Mouse (Mus musculus): ENCODE results near the gene Fam53b. TPM values are rescaled to one million over a fixed set of nuclear protein-coding genes. Genes with fewer than 3 reads are reported as not detected.

Fam53b gene
- polyA plus RNA-seq, 1 experiment: 10.4 TPM

GRCm38 (mm10) chr7:132759926-132760325 is 53.8 kb downstream of the Fam53b start:
- no peaks in the 10 kb centered on the region for H3K36me3 ChIP-seq (ENCODE audit: control insufficient read depth, insufficient read depth, low read length, poor library complexity, severe bottlenecking)

GRCm38 (mm10) chr7:132759405-132759891 is 54.2 kb downstream of the Fam53b start:
- Histone ChIP-seq H3K9me3 (replicated peaks; ENCODE audit: control insufficient read depth, insufficient read depth, low read length, poor library complexity, severe bottlenecking) (no peaks in the 10 kb centered on the region), H3K27ac (ENCODE audit: insufficient read depth, low read length) (no peak overlapping the region), H3K4me3 (ENCODE audit: low read depth, low read length) (peak overlapping the region; percentile 24; the same call in 1 of the 2 replicates), H3K4me1 (ENCODE audit: control insufficient read depth, insufficient read depth, low read length) (no peaks in the 10 kb centered on the region), H3K9ac (ENCODE audit: low read depth, poor library complexity, severe bottlenecking) (no peak overlapping the region), H3K27me3 (ENCODE audit: control insufficient read depth, insufficient read depth, low read length, poor library complexity, severe bottlenecking) (no peaks in the 10 kb centered on the region), H3K36me3 (ENCODE audit: control insufficient read depth, insufficient read depth, low read length, poor library complexity, severe bottlenecking) (no peaks in the 10 kb centered on the region)
- TF ChIP-seq EP300 (IDR thresholded peaks at IDR 0.05; ENCODE audit: insufficient read depth, low read depth, low read length): no peak
- no peak for TF ChIP-seq POLR2A (IDR thresholded peaks at IDR 0.05; ENCODE audit: insufficient read depth, low read length)
- no peak for TF ChIP-seq CTCF (IDR thresholded peaks at IDR 0.05; ENCODE audit: low read depth, low read length)

More at GRCm38 (mm10) chr7:132759926-132760325, 53.8 kb downstream of the Fam53b start:
- H3K4me3 ChIP-seq (ENCODE audit: low read depth, low read length): 0 out of 2 replicates have a peak overlapping the region, but pooled peaks have one; percentile 24
- H3K4me1 ChIP-seq (ENCODE audit: control insufficient read depth, insufficient read depth, low read length): no peaks in the 10 kb centered on the region
- no peak overlapping the region for H3K9ac ChIP-seq (ENCODE audit: low read depth, poor library complexity, severe bottlenecking)
- no peaks in the 10 kb centered on the region for H3K9me3 ChIP-seq (replicated peaks; ENCODE audit: control insufficient read depth, insufficient read depth, low read length, poor library complexity, severe bottlenecking)
- H3K27me3 ChIP-seq (ENCODE audit: control insufficient read depth, insufficient read depth, low read length, poor library complexity, severe bottlenecking): no peaks in the 10 kb centered on the region
- no peak for TF ChIP-seq EP300 (IDR thresholded peaks at IDR 0.05; ENCODE audit: insufficient read depth, low read depth, low read length)
- TF ChIP-seq CTCF (IDR thresholded peaks at IDR 0.05; ENCODE audit: low read depth, low read length): no peak
- no peak for TF ChIP-seq POLR2A (IDR thresholded peaks at IDR 0.05; ENCODE audit: insufficient read depth, low read length)
- no peak overlapping the region for H3K27ac ChIP-seq (ENCODE audit: insufficient read depth, low read length)

GRCm38 (mm10) chr7:132758875-132759274 is 54.8 kb downstream of the Fam53b start:
- Histone ChIP-seq H3K4me3 (ENCODE audit: low read depth, low read length) (no peak overlapping the region), H3K27ac (ENCODE audit: insufficient read depth, low read length) (no peak overlapping the region), H3K9ac (ENCODE audit: low read depth, poor library complexity, severe bottlenecking) (no peak overlapping the region), H3K27me3 (ENCODE audit: control insufficient read depth, insufficient read depth, low read length, poor library complexity, severe bottlenecking) (no peaks in the 10 kb centered on the region), H3K36me3 (ENCODE audit: control insufficient read depth, insufficient read depth, low read length, poor library complexity, severe bottlenecking) (no peaks in the 10 kb centered on the region), H3K9me3 (replicated peaks; ENCODE audit: control insufficient read depth, insufficient read depth, low read length, poor library complexity, severe bottlenecking) (no peaks in the 10 kb centered on the region), H3K4me1 (ENCODE audit: control insufficient read depth, insufficient read depth, low read length) (no peaks in the 10 kb centered on the region)
- TF ChIP-seq CTCF (IDR thresholded peaks at IDR 0.05; ENCODE audit: low read depth, low read length) (no peak), POLR2A (IDR thresholded peaks at IDR 0.05; ENCODE audit: insufficient read depth, low read length) (no peak), EP300 (IDR thresholded peaks at IDR 0.05; ENCODE audit: insufficient read depth, low read depth, low read length) (no peak)

GRCm38 (mm10) chr7:132756325-132756724 is 57.4 kb downstream of the Fam53b start:
- Histone ChIP-seq H3K27me3 (ENCODE audit: control insufficient read depth, insufficient read depth, low read length, poor library complexity, severe bottlenecking) (no peaks in the 10 kb centered on the region), H3K9ac (ENCODE audit: low read depth, poor library complexity, severe bottlenecking) (no peak overlapping the region), H3K27ac (ENCODE audit: insufficient read depth, low read length) (no peak overlapping the region), H3K4me1 (ENCODE audit: control insufficient read depth, insufficient read depth, low read length) (no peaks in the 10 kb centered on the region), H3K36me3 (ENCODE audit: control insufficient read depth, insufficient read depth, low read length, poor library complexity, severe bottlenecking) (no peaks in the 10 kb centered on the region), H3K9me3 (replicated peaks; ENCODE audit: control insufficient read depth, insufficient read depth, low read length, poor library complexity, severe bottlenecking) (no peaks in the 10 kb centered on the region), H3K4me3 (ENCODE audit: low read depth, low read length) (no peak overlapping the region)
- no peak for TF ChIP-seq POLR2A (IDR thresholded peaks at IDR 0.05; ENCODE audit: insufficient read depth, low read length)
- no peak for TF ChIP-seq EP300 (IDR thresholded peaks at IDR 0.05; ENCODE audit: insufficient read depth, low read depth, low read length)
- no peak for TF ChIP-seq CTCF (IDR thresholded peaks at IDR 0.05; ENCODE audit: low read depth, low read length)

- H3K36me3 ChIP-seq (ENCODE audit: control insufficient read depth, insufficient read depth, low read length, poor library complexity, severe bottlenecking): no peaks in the 10 kb centered on the region
- no peak overlapping the region for H3K27ac ChIP-seq (ENCODE audit: insufficient read depth, low read length)
- no peaks in the 10 kb centered on the region for H3K9me3 ChIP-seq (replicated peaks; ENCODE audit: control insufficient read depth, insufficient read depth, low read length, poor library complexity, severe bottlenecking)
- H3K27me3 ChIP-seq (ENCODE audit: control insufficient read depth, insufficient read depth, low read length, poor library complexity, severe bottlenecking): no peaks in the 10 kb centered on the region
- no peak for TF ChIP-seq CTCF (IDR thresholded peaks at IDR 0.05; ENCODE audit: low read depth, low read length)
- no peak for TF ChIP-seq POLR2A (IDR thresholded peaks at IDR 0.05; ENCODE audit: insufficient read depth, low read length)
- no peak for TF ChIP-seq EP300 (IDR thresholded peaks at IDR 0.05; ENCODE audit: insufficient read depth, low read depth, low read length)
- H3K4me1 ChIP-seq (ENCODE audit: control insufficient read depth, insufficient read depth, low read length): no peaks in the 10 kb centered on the region
- H3K9ac ChIP-seq (ENCODE audit: low read depth, poor library complexity, severe bottlenecking): no peak overlapping the region
- no peak overlapping the region for H3K4me3 ChIP-seq (ENCODE audit: low read depth, low read length)
These were observed 59.3 kb downstream of the Fam53b start for GRCm38 (mm10) chr7:132754389-132754750.

- TF ChIP-seq POLR2A (IDR thresholded peaks at IDR 0.05; ENCODE audit: insufficient read depth, low read length) (no peak), EP300 (IDR thresholded peaks at IDR 0.05; ENCODE audit: insufficient read depth, low read depth, low read length) (no peak), CTCF (IDR thresholded peaks at IDR 0.05; ENCODE audit: low read depth, low read length) (no peak)
- H3K4me3 ChIP-seq (ENCODE audit: low read depth, low read length): no peak overlapping the region
- no peak overlapping the region for H3K27ac ChIP-seq (ENCODE audit: insufficient read depth, low read length)
- no peak overlapping the region for H3K9ac ChIP-seq (ENCODE audit: low read depth, poor library complexity, severe bottlenecking)
- no peaks in the 10 kb centered on the region for H3K4me1 ChIP-seq (ENCODE audit: control insufficient read depth, insufficient read depth, low read length)
- no peaks in the 10 kb centered on the region for H3K9me3 ChIP-seq (replicated peaks; ENCODE audit: control insufficient read depth, insufficient read depth, low read length, poor library complexity, severe bottlenecking)
- H3K27me3 ChIP-seq (ENCODE audit: control insufficient read depth, insufficient read depth, low read length, poor library complexity, severe bottlenecking): no peaks in the 10 kb centered on the region
- H3K36me3 ChIP-seq (ENCODE audit: control insufficient read depth, insufficient read depth, low read length, poor library complexity, severe bottlenecking): no peaks in the 10 kb centered on the region
These were observed 59.9 kb downstream of the Fam53b start for GRCm38 (mm10) chr7:132753518-132754388.

Data from ES-Bruce4 (cell line).